Mouse (Mus musculus): ENCODE measurements at regions not wholly inside any gene's neighbourhood (a gene's known extent, or its start where the extent isn't known, plus 50 kb on each side); places are given as distances from the start of the nearest gene placed in this dataset.
A peak's percentile ranks its signal among the peaks of the same experiment; 100 is the strongest.
"Not testable (repeated sequence)": the region's sequence is repeated elsewhere in the genome, so short reads cannot be mapped to it uniquely, and the experiment has no call there.

- no peak for DNase-seq
Measured at GRCm38 (mm10) chr1:150160314-150160713, 60.5 kb downstream of the Ptgs2 start.

GRCm38 (mm10) chr1:150164890-150165596 lies 65.2 kb downstream of the Ptgs2 start:
- DNase-seq = no peak

- no peak for DNase-seq
Measured at GRCm38 (mm10) chr1:150165597-150165973, 65.8 kb downstream of the Ptgs2 start.

GRCm38 (mm10) chr1:150167172-150167571 lies 67.3 kb downstream of the Ptgs2 start:
- no peak for DNase-seq

GRCm38 (mm10) chr1:150174204-150174603 lies 74.4 kb downstream of the Ptgs2 start:
- peak in 1 of 2 experiments; percentile 3 for DNase-seq

GRCm38 (mm10) chr1:150177029-150177740 lies 77.4 kb downstream of the Ptgs2 start:
- no peak for DNase-seq

- DNase-seq = no peak
Measured at GRCm38 (mm10) chr1:150202022-150202421, 102.2 kb downstream of the Ptgs2 start.

- no peak for DNase-seq
Measured at GRCm38 (mm10) chr1:150212454-150212853, 106.8 kb upstream of the Pdc start.

GRCm38 (mm10) chr1:150216672-150217071 lies 102.5 kb upstream of the Pdc start:
- DNase-seq = no peak

- DNase-seq = no peak
Measured at GRCm38 (mm10) chr1:150218802-150219201, 100.4 kb upstream of the Pdc start.

GRCm38 (mm10) chr1:150225529-150225928 lies 93.7 kb upstream of the Pdc start:
- no peak for DNase-seq

GRCm38 (mm10) chr1:150239504-150239903 lies 79.7 kb upstream of the Pdc start:
- DNase-seq = not testable (repeated sequence)

- no peak for DNase-seq
Measured at GRCm38 (mm10) chr1:150240110-150240509, 79.1 kb upstream of the Pdc start.

- no peak for DNase-seq
Measured at GRCm38 (mm10) chr1:150241153-150241552, 78.1 kb upstream of the Pdc start.

- DNase-seq = no peak
Measured at GRCm38 (mm10) chr1:150242108-150242507, 77.1 kb upstream of the Pdc start.

GRCm38 (mm10) chr1:150244916-150245315 lies 74.3 kb upstream of the Pdc start:
- DNase-seq = no peak

- DNase-seq = no peak
Measured at GRCm38 (mm10) chr1:150251422-150251821, 67.8 kb upstream of the Pdc start.

- no peak for DNase-seq
Measured at GRCm38 (mm10) chr1:150251876-150252275, 67.3 kb upstream of the Pdc start.

- no peak for DNase-seq
Measured at GRCm38 (mm10) chr1:150257596-150257995, 61.6 kb upstream of the Pdc start.

- DNase-seq = no peak
Measured at GRCm38 (mm10) chr1:150260355-150260754, 58.9 kb upstream of the Pdc start.

- peak; percentile 29 to 53 for DNase-seq
Measured at GRCm38 (mm10) chr1:150266502-150266901, 52.7 kb upstream of the Pdc start.

- peak in 1 of 2 experiments; percentile 2 for DNase-seq
Measured at GRCm38 (mm10) chr1:150267003-150267402, 52.2 kb upstream of the Pdc start.
